Mouse (Mus musculus): ENCODE measurements at regions not wholly inside any gene's neighbourhood (a gene's known extent, or its start where the extent isn't known, plus 50 kb on each side); places are given as distances from the start of the nearest gene placed in this dataset.

DNA sequence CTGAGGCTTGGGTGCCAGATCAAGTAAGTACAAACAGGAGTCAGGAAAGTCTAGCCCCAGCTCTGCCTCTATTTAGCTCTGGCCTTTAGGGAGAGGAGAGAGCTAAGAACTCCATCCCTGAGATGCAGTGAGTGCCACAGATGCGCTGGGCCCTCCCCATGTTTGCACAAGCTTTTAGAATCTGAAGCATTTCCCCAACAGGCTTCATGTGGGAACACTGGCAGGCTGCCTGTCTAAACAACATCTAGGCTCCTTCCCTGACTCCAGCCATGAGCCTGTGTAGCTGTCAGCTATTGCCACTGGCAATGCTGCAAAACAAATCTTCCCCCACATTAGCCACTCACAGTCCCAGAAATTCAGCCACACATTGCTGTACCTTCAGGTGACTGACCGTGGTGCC is 147.9 kb downstream of the Chst1 start:
- no peak for DNase-seq
- intact Hi-C loops (cut with DNase I), result no loop called here

DNA sequence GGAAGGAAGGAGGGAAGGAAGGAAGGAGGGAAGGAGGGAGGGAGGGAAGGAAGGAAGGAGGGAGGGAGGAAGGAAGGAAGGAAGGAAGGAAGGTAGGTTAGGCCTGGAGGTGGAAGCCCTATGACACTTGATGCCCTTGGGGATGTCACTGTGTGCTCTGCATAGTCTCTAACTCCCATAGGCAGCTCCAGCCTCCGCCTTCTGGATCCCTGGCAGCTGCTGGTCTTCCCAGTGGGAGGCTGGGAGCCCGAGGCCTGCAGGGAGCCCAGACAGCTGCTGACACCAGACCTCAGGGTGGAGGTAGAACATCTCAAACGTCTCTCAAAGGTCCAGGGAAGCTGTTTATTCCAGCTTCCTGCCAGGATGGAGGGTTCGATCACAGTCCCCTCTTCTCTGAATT is 150.6 kb downstream of the Chst1 start:
- intact Hi-C loops (cut with DNase I), result no loop called here

DNA sequence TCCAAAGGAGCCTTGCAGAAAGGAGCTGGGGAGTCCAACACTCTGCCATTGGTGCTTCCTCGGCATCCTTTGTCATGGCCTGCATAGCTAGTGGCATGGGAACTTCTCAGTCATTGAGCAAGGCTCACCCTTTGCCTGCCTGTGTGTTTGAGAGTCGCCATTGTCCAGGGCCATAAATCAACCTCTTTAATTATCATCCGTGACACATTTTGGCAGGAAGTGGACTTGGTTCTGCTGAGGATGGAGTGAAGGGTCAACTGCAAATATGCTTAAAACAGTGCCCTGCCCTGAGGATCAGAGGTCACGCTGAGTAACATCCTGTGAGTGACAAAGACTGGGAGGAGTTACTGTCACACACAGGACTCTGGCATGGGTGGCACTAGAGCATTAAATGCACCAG is 151.2 kb downstream of the Chst1 start:
- no peak for DNase-seq
- intact Hi-C loops (cut with DNase I), result no loop called here

More for the DNA sequence above, 150.6 kb downstream of the Chst1 start:
- DNase-seq, result no peak

DNA sequence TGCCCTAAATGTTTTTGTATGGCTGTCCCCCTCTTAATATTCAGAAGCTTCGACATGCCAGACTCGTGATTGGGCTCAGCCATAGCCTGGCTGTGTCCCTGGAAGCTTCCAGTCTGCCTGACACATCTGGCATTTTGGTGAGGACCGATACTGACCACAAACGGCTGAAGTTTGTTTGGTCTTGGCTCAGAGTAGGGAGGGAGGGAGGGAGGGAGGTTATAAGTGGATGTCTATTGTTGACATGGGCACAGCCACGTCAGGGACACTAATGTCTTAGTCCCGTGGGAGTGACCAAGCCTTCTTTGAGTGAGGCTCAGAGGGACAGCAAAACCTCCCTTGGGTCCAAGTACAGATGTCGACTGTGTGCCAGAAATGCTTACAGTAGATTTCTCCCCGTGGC is 151.7 kb downstream of the Chst1 start:
- intact Hi-C loops (cut with DNase I), result no loop called here

DNA sequence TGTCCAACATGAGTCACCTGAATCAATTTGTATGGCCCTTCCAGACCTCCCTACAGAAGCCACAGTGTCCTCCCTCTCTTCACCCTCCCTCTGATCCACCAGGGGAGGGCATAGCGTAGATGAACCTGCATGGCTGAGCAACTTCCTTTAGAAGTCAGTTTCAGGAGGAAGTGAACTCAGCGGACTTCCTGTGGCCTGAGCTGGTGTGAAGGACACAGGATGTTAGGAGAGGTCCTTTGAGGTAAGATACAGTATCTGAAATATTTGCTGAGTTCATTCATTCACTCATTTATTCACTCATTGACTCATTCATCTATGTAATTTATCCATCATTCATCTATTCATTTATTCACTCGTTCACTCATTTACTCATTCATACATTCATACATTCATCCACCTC is 152.6 kb downstream of the Chst1 start:
- intact Hi-C loops (cut with DNase I), result no loop called here
- no peak for DNase-seq

More for the DNA sequence above, 151.7 kb downstream of the Chst1 start:
- DNase-seq, result no peak

DNA sequence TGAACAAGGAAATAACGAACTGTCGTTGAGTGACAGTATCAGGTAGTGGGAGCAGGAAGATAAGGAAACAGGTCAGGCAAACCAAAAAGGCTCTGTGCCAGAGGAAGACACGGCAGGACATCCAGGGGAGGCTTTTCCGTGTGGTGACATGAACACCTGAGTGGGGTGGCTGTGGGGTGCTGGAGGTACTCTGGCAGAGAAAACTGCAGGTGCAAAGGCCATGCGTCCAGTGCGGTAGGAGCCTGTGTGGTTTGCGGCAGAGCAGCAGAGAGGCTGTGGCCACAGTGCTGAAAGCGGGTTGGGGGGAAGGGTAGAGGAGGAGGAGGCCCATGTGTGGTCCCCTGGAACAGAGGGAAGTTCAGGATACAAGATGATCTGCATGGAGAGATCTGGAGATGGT is 153.3 kb downstream of the Chst1 start:
- intact Hi-C loops (cut with DNase I), result no loop called here

DNA sequence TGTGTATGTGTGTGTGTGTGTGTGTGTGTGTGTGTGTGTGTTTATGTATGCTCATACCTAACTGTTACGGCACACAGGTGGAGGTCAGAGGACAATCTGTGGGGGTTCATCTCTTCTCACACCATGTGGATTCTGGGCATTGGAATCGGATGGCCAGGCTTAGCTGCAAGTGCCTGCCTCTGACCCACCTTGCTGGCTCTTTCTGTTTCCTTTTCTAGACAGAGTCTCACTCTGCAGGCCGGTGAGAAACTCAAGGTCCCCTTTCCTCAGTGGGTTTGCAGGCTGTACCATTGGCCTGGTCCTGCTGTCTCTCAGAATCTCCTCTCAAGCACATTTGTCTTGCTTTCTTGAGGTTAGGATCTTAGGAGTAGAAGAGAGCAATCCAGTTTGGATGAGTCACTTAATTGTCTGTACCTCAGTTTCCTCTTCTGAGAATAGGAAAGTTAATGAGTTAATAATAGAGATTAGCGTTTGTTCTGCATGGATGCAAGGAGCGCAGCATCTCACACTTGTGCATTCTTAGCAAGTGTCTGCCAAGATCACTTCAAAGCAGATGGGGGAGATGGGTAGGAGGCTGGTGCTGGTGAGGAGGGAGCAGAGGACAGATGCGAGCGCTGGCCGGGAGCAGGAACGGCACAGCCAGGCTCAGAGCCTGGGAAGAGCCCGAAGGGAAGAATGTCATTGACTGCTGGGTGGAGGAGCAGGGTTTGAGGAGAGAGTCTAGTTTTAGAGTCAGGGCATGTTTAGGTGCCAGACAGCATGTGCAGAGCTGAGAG is 155.2 kb downstream of the Chst1 start:
- no peak for DNase-seq
- intact Hi-C loops (cut with DNase I), result no loop called here

More for the DNA sequence above, 153.3 kb downstream of the Chst1 start:
- DNase-seq, result no peak

DNA sequence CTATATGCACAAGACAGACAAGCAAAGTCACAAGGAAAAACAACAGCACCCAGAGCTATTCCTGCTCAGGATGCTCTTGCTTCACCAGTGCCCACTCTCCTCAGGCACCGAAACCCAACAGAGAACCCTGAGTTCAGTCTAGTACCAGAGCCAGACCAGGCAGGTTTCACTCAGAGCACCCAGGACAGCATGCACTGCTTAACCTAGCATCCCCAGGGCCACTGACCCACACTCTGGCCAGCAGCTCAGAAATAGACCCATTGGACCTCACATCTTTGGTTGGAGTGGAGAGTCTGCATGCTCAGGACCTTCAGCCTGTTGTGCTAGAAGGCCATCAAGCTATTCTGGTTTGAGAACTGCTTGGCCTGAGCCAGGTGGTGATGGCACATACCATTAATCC is 157.0 kb downstream of the Chst1 start:
- intact Hi-C loops (cut with DNase I), result no loop called here
- DNase-seq, result no peak

DNA sequence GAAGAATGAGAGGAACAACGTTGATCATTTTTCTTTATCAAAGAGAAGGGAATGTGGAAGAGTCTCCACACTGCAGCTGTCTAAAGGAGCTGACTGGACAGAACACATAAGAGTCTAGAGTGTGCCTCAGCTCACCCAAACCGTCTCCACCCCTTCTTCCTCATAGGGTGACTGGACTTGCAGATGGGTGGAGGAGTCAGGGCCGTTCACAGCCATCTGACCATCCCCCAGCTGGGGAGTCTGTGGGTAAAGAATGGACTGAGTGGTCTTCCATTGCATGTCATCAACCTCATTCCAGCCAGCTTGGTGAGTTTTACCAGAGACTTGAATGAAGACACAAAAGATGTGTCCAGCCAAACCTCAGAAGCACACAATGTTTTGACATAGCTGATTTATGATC is 156.1 kb upstream of the Syt13 start:
- DNase-seq, result no peak
- intact Hi-C loops (cut with DNase I), result no loop called here

DNA sequence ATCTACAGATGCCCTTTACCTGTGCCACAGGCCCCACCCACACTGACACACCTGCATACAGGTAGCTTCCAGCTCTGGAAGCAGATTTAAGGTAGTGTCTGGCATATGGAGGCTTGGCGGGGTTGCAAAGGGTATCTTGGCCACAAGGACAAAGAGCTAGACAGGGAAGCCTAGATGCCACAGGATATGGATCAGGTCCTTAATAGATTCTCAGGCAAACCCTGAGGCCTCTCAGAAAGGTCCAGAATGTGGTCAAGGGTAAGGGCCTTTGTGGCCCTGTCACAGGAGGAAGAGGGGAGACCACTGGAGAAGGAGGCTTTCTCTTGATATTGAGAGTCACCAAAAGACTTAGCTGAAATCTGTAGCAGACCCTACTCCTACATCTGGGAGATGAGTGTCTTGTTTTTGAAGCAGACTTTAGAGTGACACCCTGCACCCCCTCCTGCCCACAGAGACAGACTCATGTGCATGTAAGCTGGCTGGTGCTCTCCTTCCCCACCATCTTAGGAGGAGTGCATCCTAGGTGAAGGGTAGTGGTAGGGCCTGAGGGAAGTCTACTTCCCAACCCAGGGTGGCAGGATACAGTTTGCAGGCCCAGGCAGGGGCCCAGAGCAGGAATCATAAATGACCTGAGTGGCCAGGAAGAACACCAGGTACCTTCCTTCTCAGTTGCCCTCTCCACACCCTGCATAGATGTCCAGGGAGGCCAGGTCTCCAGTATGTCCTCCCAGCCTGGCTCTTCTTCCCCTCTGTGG is 150.8 kb upstream of the Syt13 start:
- no peak for DNase-seq
- intact Hi-C loops (cut with DNase I), result no loop called here

DNA sequence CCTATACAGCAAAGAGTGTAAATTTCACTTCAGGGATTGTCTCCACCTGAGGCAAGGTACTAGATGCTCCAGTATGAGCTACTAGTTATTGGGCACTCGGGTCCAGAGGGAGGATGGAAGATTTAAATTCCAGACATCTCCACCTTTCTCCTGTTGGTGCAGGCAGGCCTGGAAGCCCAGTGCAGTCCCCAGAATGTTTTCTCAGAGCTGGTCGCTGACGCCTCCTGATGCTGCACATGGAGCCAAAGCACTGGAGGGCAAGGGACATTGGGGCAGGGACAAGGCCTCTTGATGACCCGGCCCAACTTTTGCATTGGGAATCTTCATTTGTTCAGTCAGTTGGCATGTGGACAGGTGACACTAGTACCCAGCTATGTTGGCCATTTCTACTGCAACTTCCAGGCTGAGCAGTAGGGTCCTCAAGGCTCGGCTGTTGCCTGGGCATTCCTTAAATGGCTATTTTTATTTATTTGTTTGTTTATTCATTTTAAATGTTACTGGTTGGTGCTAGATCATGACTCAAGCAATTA is 147.4 kb upstream of the Syt13 start:
- no peak for DNase-seq
- intact Hi-C loops (cut with DNase I), result no loop called here

DNA sequence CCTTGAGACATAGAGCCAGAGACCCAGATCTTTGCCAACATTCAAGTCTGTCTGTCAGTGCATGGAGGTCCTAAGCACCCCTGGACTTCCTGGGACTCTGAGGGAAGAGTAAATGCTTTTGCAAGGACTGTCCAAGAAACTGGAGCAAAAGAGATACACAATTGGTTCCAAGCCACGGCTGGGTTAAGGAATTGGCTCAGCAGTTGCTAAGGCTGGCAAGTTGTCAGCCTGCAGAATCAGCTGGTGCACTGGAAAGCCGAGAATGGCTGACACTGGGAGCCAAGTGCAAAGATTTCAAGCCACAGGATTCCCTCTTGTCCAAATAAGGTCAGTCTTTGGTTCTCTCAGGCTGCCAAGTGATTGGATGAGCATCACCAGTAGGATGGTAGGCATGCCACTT is 146.8 kb upstream of the Syt13 start:
- peak; percentile 30 to 55 for DNase-seq
- intact Hi-C loops (cut with DNase I), result no loop called here

DNA sequence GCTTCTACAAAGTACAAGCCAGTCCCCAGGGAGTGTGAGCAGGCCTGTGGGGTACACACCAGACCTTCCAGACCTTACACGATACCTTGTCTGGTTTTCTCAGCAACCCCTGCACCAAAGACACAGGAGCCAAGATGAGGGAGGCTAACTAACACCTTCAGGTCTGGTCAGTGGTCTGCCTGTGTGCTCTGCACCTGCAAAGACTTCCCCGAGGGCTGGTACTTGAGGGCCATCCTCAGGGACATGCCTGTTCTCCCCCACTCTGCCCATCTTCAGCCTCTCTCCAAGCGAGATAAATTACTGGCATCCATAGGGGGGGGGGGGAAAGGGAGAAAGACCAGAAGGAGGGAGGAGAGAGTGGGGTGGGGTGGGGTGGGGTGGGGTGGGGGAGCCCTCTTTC is 145.8 kb upstream of the Syt13 start:
- intact Hi-C loops (cut with DNase I), result no loop called here
- no peak for DNase-seq

DNA sequence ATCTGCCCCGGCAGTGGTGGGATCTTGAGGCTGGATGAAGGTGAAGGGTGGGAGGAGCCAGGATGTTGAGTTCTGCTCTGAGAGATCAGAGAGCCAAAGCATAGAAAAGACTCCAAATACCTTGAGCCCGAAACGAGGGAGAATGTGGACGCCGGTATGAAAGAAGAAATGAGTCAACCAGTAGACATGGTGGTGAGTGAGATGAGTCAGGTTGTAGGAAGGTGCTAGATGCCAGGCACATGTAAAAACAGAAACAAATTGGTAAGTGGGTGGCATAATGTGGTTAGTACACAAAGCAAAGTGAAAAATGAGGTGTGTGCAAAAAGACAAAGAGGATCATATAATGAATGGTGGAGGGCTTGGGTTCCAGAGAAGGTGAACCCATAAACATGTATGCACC is 144.8 kb upstream of the Syt13 start:
- DNase-seq, result no peak
- intact Hi-C loops (cut with DNase I), result no loop called here

DNA sequence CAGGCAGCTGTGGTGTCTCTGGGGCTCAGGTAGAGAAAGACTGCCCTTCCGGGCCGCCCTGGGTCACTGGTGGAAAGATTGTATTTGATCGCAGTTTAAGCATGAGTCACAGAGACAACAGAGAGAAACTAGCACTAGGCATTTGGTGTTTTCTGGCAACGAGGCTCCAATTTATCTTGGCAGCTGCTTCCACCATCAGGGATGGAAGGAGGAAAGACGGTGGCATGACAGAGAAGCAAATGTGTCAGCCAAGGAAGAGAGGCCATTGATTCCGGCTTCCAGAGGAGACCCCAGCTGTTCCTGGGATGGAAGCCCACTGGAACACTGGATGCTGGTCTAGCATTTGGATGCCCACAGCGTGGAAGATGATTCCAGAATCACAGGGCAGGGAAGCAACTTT is 142.3 kb upstream of the Syt13 start:
- intact Hi-C loops (cut with DNase I), result no loop called here
- no peak for DNase-seq

DNA sequence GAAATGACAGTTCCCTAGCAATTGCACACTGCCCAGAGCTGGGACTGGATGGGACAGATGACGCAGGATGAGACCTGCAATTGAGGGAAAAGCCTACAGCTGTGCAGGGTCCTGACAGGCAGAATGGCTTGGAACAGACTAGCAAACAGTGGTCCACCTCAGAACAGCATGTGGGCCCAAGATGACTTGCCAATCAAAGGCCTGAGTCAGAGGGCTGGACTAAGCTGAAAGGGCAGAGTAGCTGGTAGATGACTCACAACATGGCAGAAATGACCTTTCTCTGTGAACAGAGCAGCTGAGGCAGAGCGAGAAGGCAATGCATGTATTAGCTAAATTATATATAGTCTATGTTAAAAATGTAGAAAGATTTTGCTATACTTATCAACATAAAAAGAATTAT is 138.4 kb upstream of the Syt13 start:
- intact Hi-C loops (cut with DNase I), result no loop called here
- DNase-seq, result no peak

DNA sequence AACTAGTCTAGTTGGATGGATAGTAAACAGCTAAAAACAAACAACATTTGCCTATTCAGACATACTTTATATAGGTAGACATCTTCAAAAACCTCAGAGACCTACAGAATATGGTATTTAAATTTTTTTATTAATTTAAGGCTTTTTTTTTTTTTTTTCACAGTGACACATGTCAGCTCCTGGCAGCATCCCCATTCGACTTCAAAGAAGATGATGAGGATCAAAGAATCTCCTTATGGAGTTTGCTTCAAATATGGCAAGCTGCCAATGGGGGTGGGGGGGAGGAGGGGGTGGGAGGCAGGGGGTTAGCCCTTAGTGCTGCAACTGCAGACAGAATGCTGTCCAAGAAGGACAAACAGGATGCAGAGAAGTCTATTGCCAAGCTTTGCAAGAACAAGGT is 135.8 kb upstream of the Syt13 start:
- intact Hi-C loops (cut with DNase I), result no loop called here
- no peak for DNase-seq

DNA sequence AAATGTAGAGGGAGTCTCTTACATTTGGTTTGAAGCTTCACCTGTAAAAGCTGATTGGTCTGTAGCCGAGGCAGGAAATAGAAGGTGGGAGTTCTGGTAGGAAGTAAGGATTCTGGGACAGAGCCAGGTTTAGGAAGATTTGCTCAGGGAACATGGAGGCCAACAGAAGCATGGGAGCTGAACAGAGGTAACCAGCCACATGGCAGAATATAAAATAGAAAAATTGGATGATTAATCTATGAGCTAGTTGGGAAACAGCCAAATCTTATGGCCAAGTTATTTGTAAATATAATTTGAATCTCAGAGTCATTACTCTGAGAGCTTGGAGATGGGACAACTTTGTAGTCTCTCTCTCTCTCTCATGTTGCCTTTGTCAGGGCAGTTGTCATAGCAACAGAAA is 134.9 kb upstream of the Syt13 start:
- no peak for DNase-seq
- intact Hi-C loops (cut with DNase I), result no loop called here

DNA sequence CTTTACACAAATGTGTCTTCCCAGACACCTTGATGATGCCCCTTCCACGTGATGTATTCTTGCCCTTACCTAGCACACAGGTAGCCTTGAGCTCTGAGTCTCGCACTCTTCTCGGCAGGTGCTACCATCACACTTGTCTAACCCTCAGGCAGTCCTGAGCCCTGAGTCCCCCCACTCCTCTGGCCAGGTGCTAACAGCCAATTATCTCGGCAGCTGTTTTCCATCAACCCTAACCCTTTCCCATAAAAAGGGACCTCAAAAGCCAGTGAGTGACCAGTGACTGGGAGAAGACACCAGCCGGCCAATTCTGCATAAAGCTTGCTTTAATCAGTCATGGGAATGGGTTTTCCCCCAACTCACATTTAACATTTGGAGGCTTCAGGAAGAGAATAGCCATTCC is 133.4 kb upstream of the Syt13 start:
- no peak for DNase-seq
- intact Hi-C loops (cut with DNase I), result no loop called here

DNA sequence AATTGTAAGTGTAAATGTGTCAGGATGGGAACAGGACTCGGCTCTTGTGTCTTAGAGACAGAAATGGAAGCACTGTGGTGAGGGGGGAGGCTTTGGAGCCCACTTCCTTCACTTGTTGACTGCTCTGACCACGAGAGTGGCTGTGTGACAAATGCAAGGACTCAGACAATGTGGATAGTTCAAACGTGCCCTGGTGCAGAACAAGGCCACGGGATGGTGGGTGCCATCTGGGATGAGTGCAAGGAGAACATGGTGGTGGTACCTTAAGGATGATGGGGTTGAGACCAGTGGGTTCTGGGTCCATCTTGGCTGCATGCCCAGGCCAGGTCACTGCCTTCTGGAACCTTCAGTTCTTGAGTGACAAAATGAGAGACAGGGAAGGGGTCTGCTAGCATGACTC is 132.3 kb upstream of the Syt13 start:
- intact Hi-C loops (cut with DNase I), result no loop called here
- DNase-seq, result no peak

DNA sequence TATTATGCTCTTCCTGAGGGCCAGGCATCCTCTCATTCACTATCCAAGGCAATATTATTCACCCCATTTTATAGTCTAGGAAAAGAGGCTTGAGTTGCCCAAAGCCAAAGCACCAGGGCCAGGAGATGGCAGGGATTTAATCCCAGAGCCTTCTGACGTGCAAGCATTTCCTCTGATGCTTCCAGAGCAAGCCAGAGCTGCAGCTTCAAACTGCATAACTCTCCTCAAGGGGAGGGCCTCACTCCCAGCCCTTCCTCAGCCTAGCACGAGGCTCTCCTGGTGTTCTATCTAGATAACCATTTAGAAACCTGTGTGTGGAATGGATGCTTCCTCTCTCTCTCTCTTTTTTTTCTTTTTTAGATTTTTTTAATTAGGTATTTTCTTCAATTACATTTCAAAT is 130.0 kb upstream of the Syt13 start:
- intact Hi-C loops (cut with DNase I), result no loop called here
- DNase-seq, result no peak

DNA sequence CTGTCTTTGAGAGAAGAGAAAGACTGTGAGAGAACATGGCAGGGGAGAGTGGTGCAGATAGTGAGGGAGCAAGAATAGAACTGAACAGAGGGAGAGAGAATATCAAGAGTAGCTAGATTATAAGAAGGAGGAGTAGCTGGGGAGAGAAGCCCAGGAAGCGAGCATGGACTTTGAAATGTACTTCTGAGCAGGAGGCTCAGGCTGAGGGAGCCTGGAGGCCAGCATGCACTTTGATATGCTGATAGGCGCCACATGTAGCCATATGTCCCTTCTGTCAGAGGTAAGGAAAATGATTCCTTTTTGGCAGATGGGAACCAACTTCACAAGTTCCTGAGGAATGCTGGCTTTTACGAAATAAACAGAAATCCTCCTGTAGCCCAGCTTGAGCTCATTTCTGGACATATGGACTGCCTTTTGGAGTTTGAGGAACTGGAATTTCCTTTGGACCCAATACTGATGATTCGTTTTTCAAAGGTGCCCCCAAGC is 126.9 kb upstream of the Syt13 start:
- intact Hi-C loops (cut with DNase I), result no loop called here
- DNase-seq, result no peak

All from heart, postnatal 14 days (tissue).